Mouse (Mus musculus): ENCODE measurements around the gene Kif2a. TPM values are rescaled to one million over a fixed set of nuclear protein-coding genes. Genes with fewer than 3 reads are reported as not detected.

Kif2a gene
- total and polyA plus RNA-seq, 3 experiments: 16.3 to 85.5 (median 21.1) TPM

- Histone ChIP-seq H3K4me2 (ENCODE audit: insufficient read depth, low read depth, poor library complexity, severe bottlenecking) (no peak overlapping the region), H3K4me3 (replicated peaks in 1 of 3; ENCODE audit: low read depth in 2 of 3, low read length in 2 of 3, poor library complexity in 1 of 3) (no peak overlapping the region), H3K79me2 (replicated peaks; ENCODE audit: control insufficient read depth, extremely low read depth, insufficient read depth, poor library complexity, severe bottlenecking) (no peaks in the 10 kb centered on the region), H3K4me1 (ENCODE audit: control insufficient read depth in 1 of 2, insufficient read depth in 2 of 2) (peaks cover 4% of the 10 kb centered on the region in 2 experiments; a peak in 2 of 4 replicates), H3K36me3 (replicated peaks in 1 of 2; ENCODE audit: control insufficient read depth in 1 of 2, insufficient read depth in 1 of 2, low read length in 1 of 2) (no peaks in the 10 kb centered on the region), H3K9me3 (replicated peaks; ENCODE audit: low read length) (no peaks in the 10 kb centered on the region), H3K27me3 (replicated peaks) (no peaks in the 10 kb centered on the region), H3K27ac (ENCODE audit: insufficient read depth, low read depth) (no peak overlapping the region), H3K9ac (ENCODE audit: insufficient read depth, low read depth) (no peak overlapping the region)
- TF ChIP-seq POLR2A (IDR thresholded peaks at IDR 0.05; ENCODE audit: low read depth, low read length) (no peak), TCF12 (IDR thresholded peaks at IDR 0.05; ENCODE audit: low read depth, low read length) (no peak), NELFE (IDR thresholded peaks at IDR 0.05; ENCODE audit: low read depth, low read length) (no peak), EP300 (IDR thresholded peaks at IDR 0.05; ENCODE audit: low read length) (no peak), ETS1 (conservative IDR thresholded peaks at IDR 0.05; ENCODE audit: low read depth, low read length) (no peak), JUN (IDR thresholded peaks at IDR 0.05; ENCODE audit: insufficient read depth, low read depth, low read length) (no peak), MAFK (IDR thresholded peaks at IDR 0.05; ENCODE audit: insufficient replicate concordance, low read length) (no peak), CHD2 (IDR thresholded peaks at IDR 0.05; ENCODE audit: low read length) (no peak), MAX (IDR thresholded peaks at IDR 0.05; ENCODE audit: low read length) (no peak), ZMIZ1 (IDR thresholded peaks at IDR 0.05; ENCODE audit: low read depth, low read length) (no peak), RCOR1 (conservative IDR thresholded peaks at IDR 0.05; ENCODE audit: low read depth, low read length) (no peak), CTCF (conservative IDR thresholded peaks at IDR 0.05 in 1 of 2, IDR thresholded peaks at IDR 0.05 in 1 of 2; ENCODE audit: low read depth in 2 of 2, low read length in 2 of 2) (no peak), POLR2AphosphoS2 (IDR thresholded peaks at IDR 0.05; ENCODE audit: low read depth, low read length) (no peak), USF2 (conservative IDR thresholded peaks at IDR 0.05; ENCODE audit: low read depth, low read length) (no peak), GABPA (IDR thresholded peaks at IDR 0.05; ENCODE audit: insufficient replicate concordance, low read depth, low read length) (no peak), NRF1 (IDR thresholded peaks at IDR 0.05; ENCODE audit: low read depth, low read length) (no peak), PAX5 (IDR thresholded peaks at IDR 0.05; ENCODE audit: low read length) (no peak), SIN3A (IDR thresholded peaks at IDR 0.05; ENCODE audit: low read length) (no peak), IRF4 (IDR thresholded peaks at IDR 0.05; ENCODE audit: low read depth, low read length) (no peak), TBP (conservative IDR thresholded peaks at IDR 0.05; ENCODE audit: low read depth, low read length) (no peak)
- in situ Hi-C loops (cut with MboI; ENCODE audit: low pct_ligation_motif_present, low pct_unique_long_range_greater_than_20kb, low sequenced_read_pairs): no loop called here
- peak; percentile 6 for DNase-seq (ENCODE audit: extremely low read depth)
- dilution Hi-C loops (cut with MboI; ENCODE audit: extremely low pct_ligation_motif_present, extremely low pct_unique_long_range_greater_than_20kb, low sequenced_read_pairs): no loop called here
Measured at GRCm38 (mm10) chr13:107065098-107065855, 43.4 kb upstream of the Kif2a start.

- Histone ChIP-seq H3K36me3 (replicated peaks in 1 of 2; ENCODE audit: control insufficient read depth in 1 of 2, insufficient read depth in 1 of 2, low read length in 1 of 2) (no peaks in the 10 kb centered on the region), H3K4me2 (ENCODE audit: insufficient read depth, low read depth, poor library complexity, severe bottlenecking) (no peak overlapping the region), H3K9me3 (replicated peaks; ENCODE audit: low read length) (no peaks in the 10 kb centered on the region), H3K27ac (ENCODE audit: insufficient read depth, low read depth) (no peak overlapping the region), H3K79me2 (replicated peaks; ENCODE audit: control insufficient read depth, extremely low read depth, insufficient read depth, poor library complexity, severe bottlenecking) (no peaks in the 10 kb centered on the region), H3K9ac (ENCODE audit: insufficient read depth, low read depth) (no peak overlapping the region), H3K27me3 (replicated peaks) (no peaks in the 10 kb centered on the region), H3K4me3 (replicated peaks in 1 of 3; ENCODE audit: low read depth in 2 of 3, low read length in 2 of 3, poor library complexity in 1 of 3) (no peak overlapping the region), H3K4me1 (ENCODE audit: control insufficient read depth in 1 of 2, insufficient read depth in 2 of 2) (peaks cover 4% of the 10 kb centered on the region in 2 experiments; a peak in 2 of 4 replicates)
- in situ Hi-C loops (cut with MboI; ENCODE audit: low pct_ligation_motif_present, low pct_unique_long_range_greater_than_20kb, low sequenced_read_pairs) (no loop called here), dilution Hi-C loops (cut with MboI; ENCODE audit: extremely low pct_ligation_motif_present, extremely low pct_unique_long_range_greater_than_20kb, low sequenced_read_pairs) (no loop called here)
- DNase-seq (ENCODE audit: extremely low read depth): no peak
- TF ChIP-seq MAFK (IDR thresholded peaks at IDR 0.05; ENCODE audit: insufficient replicate concordance, low read length) (no peak), MYC (IDR thresholded peaks at IDR 0.05; ENCODE audit: low read depth, low read length) (no peak), BHLHE40 (IDR thresholded peaks at IDR 0.05; ENCODE audit: low read depth, low read length) (no peak), UBTF (IDR thresholded peaks at IDR 0.05; ENCODE audit: low read depth, low read length) (no peak), NELFE (IDR thresholded peaks at IDR 0.05; ENCODE audit: low read depth, low read length) (no peak)
Measured at GRCm38 (mm10) chr13:107064263-107064662, 42.3 kb upstream of the Kif2a start.

Measured in CH12.LX (cell line).